Mouse (Mus musculus) inflammation-experienced regulatory T-cells (primary cell): ENCODE data around the gene Zmat1. TPM values are rescaled to one million over a fixed set of nuclear protein-coding genes. Genes with fewer than 3 reads are reported as not detected.

Source experiments
- polyA plus RNA-seq, 2 experiments: library from polyadenylated mRNA; unstranded; fragments of 100-300 nt; shearing (Covaris generic); gene quantifications; one replicate each; pipeline ENCODE4 v1.2.1; 2017

Zmat1 gene
- polyA plus RNA-seq, result 10 to 100 TPM; 10.9 to 14.5 TPM

DNA sequence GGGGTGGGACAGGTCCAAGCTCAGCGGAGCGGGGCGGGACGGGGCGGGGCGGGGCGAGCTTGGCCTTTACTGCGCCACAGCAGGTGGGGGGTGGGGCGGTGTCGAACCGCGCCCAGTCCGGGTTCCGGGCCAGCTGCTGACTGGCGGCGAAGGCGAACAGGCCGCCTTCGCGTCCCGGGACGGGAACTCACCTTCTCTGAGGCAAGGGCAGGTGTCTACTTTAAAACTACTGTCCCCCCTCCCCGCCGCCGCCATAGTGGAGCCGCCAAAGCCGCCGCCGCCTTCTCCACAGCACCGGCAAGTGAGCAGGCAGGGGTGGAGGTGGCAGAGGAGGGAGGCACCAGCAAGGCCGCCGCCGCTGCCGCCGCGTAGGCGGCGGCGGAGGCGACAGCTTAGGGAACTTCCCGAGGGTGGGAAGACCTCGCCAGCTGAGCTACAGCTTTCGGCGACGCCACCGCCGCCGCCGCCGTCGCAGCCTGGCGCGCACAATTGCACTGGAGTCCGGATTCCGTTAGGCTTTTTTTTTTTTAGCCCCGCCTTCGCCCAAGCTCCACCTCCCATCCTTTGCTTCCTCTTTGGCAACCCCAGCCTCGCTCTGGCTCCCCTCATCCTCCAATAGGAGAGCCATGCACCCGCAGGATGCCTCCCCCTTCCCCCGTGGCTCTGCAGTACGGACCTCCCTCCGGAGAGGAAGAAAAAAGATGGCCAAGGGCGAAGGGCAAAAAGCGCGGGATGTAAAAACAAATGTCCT is at the start of gene Zmat1:
Gene Zmat1, minus strand, starts transcription at position 490 of the 751 bp plus-strand sequence.

DNA sequence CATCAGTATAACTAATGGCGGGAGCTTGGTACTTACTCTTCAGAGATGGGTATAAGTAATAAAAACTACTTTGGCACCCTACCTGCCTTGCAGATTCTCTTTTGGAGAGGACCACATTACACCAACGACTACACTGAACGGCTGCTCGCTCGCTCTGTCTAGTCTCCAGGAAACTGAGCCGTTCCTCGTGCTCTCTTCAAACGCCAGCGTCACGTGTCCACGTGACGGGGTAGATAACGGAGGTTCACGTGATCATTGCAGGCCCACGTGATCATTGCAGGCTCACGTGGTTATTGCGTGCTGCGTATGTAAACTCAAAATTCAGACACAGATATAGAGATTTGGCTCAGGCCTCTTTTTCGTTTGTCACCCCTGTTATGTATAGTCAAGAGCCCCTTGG is 44.5 kb downstream of the Zmat1 start, which contains the start of gene Nxf2:
Gene Nxf2, minus strand, starts transcription at position 209 of the 400 bp plus-strand sequence.

Other genes with a start within 250 kb of the Zmat1 start
- 1 to 10 TPM; 6.1 to 9.4 TPM for gene Armcx2, start 200.0 kb downstream of the Zmat1 start, polyA plus RNA-seq
- gene Nxf2, start 44.5 kb downstream of the Zmat1 start, polyA plus RNA-seq, result under 1 TPM in 1 of 2 experiments, not detected in 1; 0.44 TPM
- under 1 TPM; 0.13 to 0.14 TPM for gene Gm15023, start 168.4 kb upstream of the Zmat1 start, polyA plus RNA-seq
- gene Tceal6, start 201.5 kb upstream of the Zmat1 start, polyA plus RNA-seq, result not detected